Mouse (Mus musculus): Measurements from ENCODE around the gene Ttc21a. TPM values are rescaled to one million over a fixed set of nuclear protein-coding genes. Genes with fewer than 3 reads are reported as not detected.

The Ttc21a gene
- polyA plus RNA-seq, 1 experiment, result 5.0 TPM

GRCm38 (mm10) chr9:119945173-119945900 is 7.9 kb downstream of the Ttc21a start:
- H3K4me3 ChIP-seq (replicated peaks; ENCODE audit: control insufficient read depth, low read depth, low read length), result no peak overlapping the region
- TF ChIP-seq POLR2A (IDR thresholded peaks at IDR 0.05; ENCODE audit: borderline replicate concordance, control insufficient read depth, low read depth, low read length), result no peak
- TF ChIP-seq CTCF (IDR thresholded peaks at IDR 0.05; ENCODE audit: control insufficient read depth, insufficient read depth, low read length), result peak; percentile 70
- H3K4me1 ChIP-seq (ENCODE audit: control insufficient read depth, insufficient read depth, low read length), result no peaks in the 10 kb centered on the region; the same call in 1 of the 2 replicates
- no peak overlapping the region for H3K27ac ChIP-seq (ENCODE audit: control insufficient read depth, insufficient read depth, low read depth, low read length, poor library complexity)
- WGBS, result 79% methylated on average over 12 of the region's 12 CpGs

GRCm38 (mm10) chr9:119948804-119949203 is 11.4 kb downstream of the Ttc21a start:
- Histone ChIP-seq H3K27ac (ENCODE audit: control insufficient read depth, insufficient read depth, low read depth, low read length, poor library complexity) (peak overlapping the region; percentile 29; the same call in 1 of the 2 replicates), H3K4me3 (replicated peaks; ENCODE audit: control insufficient read depth, low read depth, low read length) (no peak overlapping the region), H3K4me1 (ENCODE audit: control insufficient read depth, insufficient read depth, low read length) (no peaks in the 10 kb centered on the region)
- WGBS, result 5% methylated on average over 3 of the region's 3 CpGs
- TF ChIP-seq CTCF (IDR thresholded peaks at IDR 0.05; ENCODE audit: control insufficient read depth, insufficient read depth, low read length) (no peak), POLR2A (IDR thresholded peaks at IDR 0.05; ENCODE audit: borderline replicate concordance, control insufficient read depth, low read depth, low read length) (no peak)

DNA sequence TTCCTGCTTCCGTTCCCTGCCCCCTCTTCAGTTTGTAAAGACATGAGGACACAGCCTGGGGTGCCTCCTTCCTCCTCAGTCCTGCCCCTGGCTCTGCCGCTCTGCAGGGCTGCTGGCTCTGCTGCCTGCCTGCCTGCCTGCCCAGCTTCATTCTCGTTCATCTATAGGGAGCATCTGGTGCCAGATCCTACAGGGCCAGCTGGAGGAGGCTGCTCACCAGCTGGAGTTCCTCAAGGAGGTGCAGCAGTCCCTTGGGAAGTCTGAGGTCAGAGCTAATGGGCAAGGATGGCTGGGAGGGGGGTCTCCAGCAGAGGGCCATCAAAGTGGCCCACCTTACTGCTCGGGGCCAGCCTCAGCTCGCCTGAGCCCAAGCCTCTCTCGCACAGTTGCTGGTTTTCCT is 13.0 kb downstream of the Ttc21a start:
- no peak overlapping the region for H3K4me3 ChIP-seq (replicated peaks; ENCODE audit: control insufficient read depth, low read depth, low read length)
- TF ChIP-seq POLR2A (IDR thresholded peaks at IDR 0.05; ENCODE audit: borderline replicate concordance, control insufficient read depth, low read depth, low read length) (no peak), CTCF (IDR thresholded peaks at IDR 0.05; ENCODE audit: control insufficient read depth, insufficient read depth, low read length) (no peak)
- WGBS, result 81% methylated on average over 6 of the region's 6 CpGs
- H3K27ac ChIP-seq (ENCODE audit: control insufficient read depth, insufficient read depth, low read depth, low read length, poor library complexity), result no peak overlapping the region
- no peaks in the 10 kb centered on the region for H3K4me1 ChIP-seq (ENCODE audit: control insufficient read depth, insufficient read depth, low read length)

GRCm38 (mm10) chr9:119951388-119951787 is 14.0 kb downstream of the Ttc21a start:
- Histone ChIP-seq H3K4me1 (ENCODE audit: control insufficient read depth, insufficient read depth, low read length) (no peaks in the 10 kb centered on the region), H3K27ac (ENCODE audit: control insufficient read depth, insufficient read depth, low read depth, low read length, poor library complexity) (no peak overlapping the region), H3K4me3 (replicated peaks; ENCODE audit: control insufficient read depth, low read depth, low read length) (no peak overlapping the region)
- 83% methylated on average over 9 of the region's 9 CpGs for WGBS
- TF ChIP-seq CTCF (IDR thresholded peaks at IDR 0.05; ENCODE audit: control insufficient read depth, insufficient read depth, low read length), result no peak
- no peak for TF ChIP-seq POLR2A (IDR thresholded peaks at IDR 0.05; ENCODE audit: borderline replicate concordance, control insufficient read depth, low read depth, low read length)

DNA sequence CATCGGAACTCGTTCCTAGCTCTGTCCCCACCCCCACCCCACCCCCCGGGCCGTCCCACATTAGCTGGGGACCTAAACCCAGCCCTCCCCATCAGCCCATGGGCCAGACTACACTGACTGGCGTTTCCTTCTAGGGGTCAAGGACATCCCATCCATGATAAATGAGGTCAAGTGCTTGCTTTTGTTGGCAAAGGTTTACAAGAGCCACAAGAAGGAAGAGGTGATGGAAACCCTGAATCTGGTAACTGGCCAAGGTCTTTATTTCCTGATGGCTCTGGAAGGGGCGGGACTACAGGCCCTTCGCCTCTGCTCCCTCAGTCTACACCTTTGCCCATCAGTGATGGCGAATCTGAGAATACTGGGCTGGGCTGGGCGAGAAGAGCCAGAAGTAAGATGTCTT is 21.4 kb downstream of the Ttc21a start:
- WGBS, result 78% methylated on average over 9 of the region's 9 CpGs
- no peak for TF ChIP-seq CTCF (IDR thresholded peaks at IDR 0.05; ENCODE audit: control insufficient read depth, insufficient read depth, low read length)
- no peak for TF ChIP-seq POLR2A (IDR thresholded peaks at IDR 0.05; ENCODE audit: borderline replicate concordance, control insufficient read depth, low read depth, low read length)
- Histone ChIP-seq H3K27ac (ENCODE audit: control insufficient read depth, insufficient read depth, low read depth, low read length, poor library complexity) (no peak overlapping the region), H3K4me1 (ENCODE audit: control insufficient read depth, insufficient read depth, low read length) (no peaks in the 10 kb centered on the region), H3K4me3 (replicated peaks; ENCODE audit: control insufficient read depth, low read depth, low read length) (no peak overlapping the region)

GRCm38 (mm10) chr9:119962216-119962615 is 24.8 kb downstream of the Ttc21a start:
- Histone ChIP-seq H3K4me3 (replicated peaks; ENCODE audit: control insufficient read depth, low read depth, low read length) (no peak overlapping the region), H3K27ac (ENCODE audit: control insufficient read depth, insufficient read depth, low read depth, low read length, poor library complexity) (no peak overlapping the region), H3K4me1 (ENCODE audit: control insufficient read depth, insufficient read depth, low read length) (no peaks in the 10 kb centered on the region)
- WGBS, result 42% methylated on average over 4 of the region's 4 CpGs
- no peak for TF ChIP-seq CTCF (IDR thresholded peaks at IDR 0.05; ENCODE audit: control insufficient read depth, insufficient read depth, low read length)
- no peak for TF ChIP-seq POLR2A (IDR thresholded peaks at IDR 0.05; ENCODE audit: borderline replicate concordance, control insufficient read depth, low read depth, low read length)

DNA sequence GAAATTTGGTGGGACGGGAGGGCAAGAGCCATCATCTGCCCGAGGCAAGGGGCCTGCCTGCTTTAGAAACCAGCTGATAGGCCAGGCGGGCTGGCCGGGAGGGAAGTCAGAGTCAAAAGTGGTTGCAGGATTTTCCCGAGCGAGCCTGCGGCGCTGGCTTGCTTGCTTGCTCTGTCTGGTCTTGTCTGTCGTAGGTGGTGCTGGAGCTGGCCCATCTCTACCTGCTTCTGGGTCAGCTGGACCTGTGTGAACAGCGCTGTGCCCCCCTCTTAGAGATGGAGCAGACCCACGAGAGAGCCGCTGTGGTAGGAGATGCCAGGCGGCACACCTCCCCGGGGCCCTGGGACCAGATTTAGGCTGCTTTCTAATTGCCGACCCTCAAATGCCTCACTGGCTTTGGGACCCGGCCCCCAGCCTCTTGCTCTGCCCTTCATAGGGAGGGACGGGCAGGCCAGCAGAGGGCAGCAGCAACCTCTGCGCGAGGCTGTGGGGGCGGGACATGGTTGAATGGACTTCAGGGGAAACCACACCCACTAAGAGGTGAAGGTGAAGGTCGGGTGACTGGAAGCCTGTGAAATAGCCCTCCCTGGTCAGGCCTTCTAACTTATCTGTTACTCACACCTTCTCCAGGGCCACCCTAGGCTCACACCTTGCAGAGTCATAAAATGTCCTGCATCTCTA is 25.7 kb downstream of the Ttc21a start:
- TF ChIP-seq POLR2A (IDR thresholded peaks at IDR 0.05; ENCODE audit: borderline replicate concordance, control insufficient read depth, low read depth, low read length), result no peak
- TF ChIP-seq CTCF (IDR thresholded peaks at IDR 0.05; ENCODE audit: control insufficient read depth, insufficient read depth, low read length), result peak; percentile 93

GRCm38 (mm10) chr9:119964206-119964605 is 26.8 kb downstream of the Ttc21a start:
- TF ChIP-seq CTCF (IDR thresholded peaks at IDR 0.05; ENCODE audit: control insufficient read depth, insufficient read depth, low read length) (no peak), POLR2A (IDR thresholded peaks at IDR 0.05; ENCODE audit: borderline replicate concordance, control insufficient read depth, low read depth, low read length) (no peak)
- Histone ChIP-seq H3K4me3 (replicated peaks; ENCODE audit: control insufficient read depth, low read depth, low read length) (no peak overlapping the region), H3K27ac (ENCODE audit: control insufficient read depth, insufficient read depth, low read depth, low read length, poor library complexity) (no peak overlapping the region), H3K4me1 (ENCODE audit: control insufficient read depth, insufficient read depth, low read length) (no peaks in the 10 kb centered on the region)
- WGBS, result 62% methylated on average over 3 of the region's 3 CpGs

More for the DNA sequence above, 25.7 kb downstream of the Ttc21a start:
- 26% methylated on average over 21 of the region's 21 CpGs for WGBS
- Histone ChIP-seq H3K27ac (ENCODE audit: control insufficient read depth, insufficient read depth, low read depth, low read length, poor library complexity) (no peak overlapping the region), H3K4me1 (ENCODE audit: control insufficient read depth, insufficient read depth, low read length) (no peaks in the 10 kb centered on the region), H3K4me3 (replicated peaks; ENCODE audit: control insufficient read depth, low read depth, low read length) (no peak overlapping the region)
